Mouse (Mus musculus) cerebellum, postnatal 36 days (tissue): ENCODE measurements at regions not wholly inside any gene's neighbourhood (a gene's known extent, or its start where the extent isn't known, plus 50 kb on each side); places are given as distances from the start of the nearest gene placed in this dataset.

Experiments
- DNase-seq, 2 experiments: peaks; one replicate each; pipeline ENCODE4 v3.0.0; 2021 to 2022; ENCODE audit warnings: mixed read lengths in 2 of 2

- no peak for DNase-seq
Measured at GRCm38 (mm10) chr19:21146860-21147390, 125.2 kb upstream of the Zfand5 start.

- DNase-seq: no peak
Measured at GRCm38 (mm10) chr19:21144659-21145283, 127.3 kb upstream of the Zfand5 start.

DNA sequence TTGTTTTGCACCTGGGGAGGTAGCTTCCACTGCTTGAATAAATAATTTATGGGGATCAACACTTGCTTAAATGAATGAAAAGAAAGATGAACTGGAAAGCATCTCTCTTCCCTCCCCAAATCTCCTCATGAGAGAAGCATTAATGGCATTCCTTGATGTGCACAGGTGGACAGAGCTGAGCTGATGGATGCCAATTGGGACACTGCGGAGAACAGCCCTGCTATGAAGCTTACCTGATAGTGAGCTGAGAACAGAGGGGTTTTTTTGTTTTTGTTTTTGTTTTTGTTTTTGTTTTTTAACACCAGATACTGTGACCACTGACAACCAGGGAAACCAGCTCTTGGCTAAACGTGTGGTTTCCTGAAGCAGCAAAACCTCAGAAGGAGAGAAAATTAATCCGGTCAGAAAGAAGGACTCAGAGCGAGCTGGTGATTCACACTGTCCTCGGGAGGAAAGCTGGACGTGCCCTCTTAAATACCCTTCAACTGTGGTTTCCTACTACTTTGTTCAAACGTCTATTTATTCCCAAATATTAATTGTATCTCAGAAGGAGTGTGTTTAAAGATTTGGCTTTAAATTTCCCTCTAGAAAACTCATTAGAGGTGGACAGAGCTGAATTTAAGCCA, 128.0 kb upstream of the Zfand5 start:
- peak; percentile 26 to 34 for DNase-seq

DNA sequence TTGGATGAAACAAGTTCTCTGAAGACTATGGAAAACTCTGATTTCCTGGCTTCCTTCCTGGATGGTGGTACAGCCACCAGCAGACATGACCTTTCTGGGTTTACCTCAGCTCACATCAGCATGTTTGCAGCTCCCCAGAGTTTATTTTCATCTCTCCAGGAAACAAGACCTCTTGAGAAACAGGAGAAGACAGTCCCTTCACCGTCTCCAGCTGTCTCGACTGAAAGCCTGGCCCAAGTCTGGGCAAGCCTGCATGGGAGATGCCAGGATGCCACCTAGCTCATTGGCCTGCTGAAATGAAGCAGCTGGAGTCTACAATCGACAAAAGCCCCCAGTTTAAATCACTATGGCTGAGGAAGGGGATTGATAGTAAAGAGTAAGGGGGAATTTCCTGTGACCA, 131.6 kb upstream of the Zfand5 start:
- no peak for DNase-seq

DNA sequence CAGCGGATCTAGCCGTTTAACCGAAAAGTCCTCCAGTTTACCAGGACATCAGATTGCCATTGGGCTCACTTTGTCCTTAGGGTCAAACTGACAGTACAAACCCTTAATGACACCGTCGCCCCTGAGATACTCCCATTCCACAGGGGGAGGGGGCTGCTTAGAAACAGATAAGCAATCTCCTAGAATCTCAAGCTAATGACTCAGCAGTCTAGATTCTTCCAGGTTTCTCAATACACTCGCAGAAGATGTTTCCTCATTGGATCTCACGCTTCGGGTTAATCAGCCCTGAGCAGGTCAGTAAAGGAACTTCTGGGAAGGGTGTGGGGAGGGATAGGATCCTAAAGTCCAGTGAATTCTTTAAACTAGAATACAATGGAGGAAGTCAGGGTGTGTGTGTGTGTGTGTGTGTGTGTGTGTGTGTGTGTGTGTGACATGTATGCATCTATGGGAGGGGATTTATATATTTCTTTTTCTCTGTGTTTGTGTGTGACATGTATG, 133.0 kb upstream of the Zfand5 start:
- DNase-seq: no peak

DNA sequence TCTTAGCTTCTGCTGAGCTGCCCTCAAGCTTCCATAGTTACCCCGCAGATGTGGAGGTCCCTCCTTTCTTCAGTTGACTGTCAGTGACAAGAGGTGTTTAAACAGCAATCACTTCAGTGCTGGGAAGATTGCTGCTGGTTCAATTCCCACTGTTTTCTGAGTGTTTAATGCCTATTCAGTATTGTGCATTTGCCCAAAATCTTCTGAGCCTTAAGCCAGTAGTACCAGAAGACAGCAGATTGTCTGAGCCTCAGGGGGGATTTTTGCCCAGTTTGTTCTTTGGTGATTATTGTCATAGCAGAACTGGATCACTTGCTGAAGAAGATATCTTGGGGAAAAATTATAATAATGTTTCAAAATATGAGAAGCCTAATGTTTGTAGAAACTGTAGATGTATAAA, 135.3 kb upstream of the Zfand5 start:
- DNase-seq: peak; percentile 45 to 62

DNA sequence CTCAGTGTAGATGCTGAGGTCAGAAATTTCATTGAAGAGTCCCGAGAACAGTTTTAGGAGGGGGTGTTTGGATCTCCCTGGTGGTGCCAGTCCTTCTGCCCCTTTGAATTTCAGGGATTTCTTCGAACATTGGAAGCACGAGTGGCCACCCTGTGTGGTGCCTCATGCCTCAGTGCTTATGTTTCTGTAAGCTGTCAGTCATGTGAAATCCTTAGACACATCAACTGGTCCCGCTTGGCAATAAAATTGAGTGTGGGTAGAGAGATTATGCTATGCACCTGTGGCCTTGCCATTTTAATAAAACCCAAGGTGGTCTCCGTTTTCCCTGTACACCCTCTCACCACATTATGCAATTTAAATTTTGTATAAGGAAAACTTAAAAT, 136.1 kb upstream of the Zfand5 start:
- no peak for DNase-seq

GRCm38 (mm10) chr19:21135297-21135997, 136.6 kb upstream of the Zfand5 start:
- peak; percentile 77 to 83 for DNase-seq

GRCm38 (mm10) chr19:21129653-21130052, 142.4 kb upstream of the Zfand5 start:
- DNase-seq: no peak

- no peak for DNase-seq
Measured at GRCm38 (mm10) chr19:21127079-21127745, 144.9 kb upstream of the Zfand5 start.

DNA sequence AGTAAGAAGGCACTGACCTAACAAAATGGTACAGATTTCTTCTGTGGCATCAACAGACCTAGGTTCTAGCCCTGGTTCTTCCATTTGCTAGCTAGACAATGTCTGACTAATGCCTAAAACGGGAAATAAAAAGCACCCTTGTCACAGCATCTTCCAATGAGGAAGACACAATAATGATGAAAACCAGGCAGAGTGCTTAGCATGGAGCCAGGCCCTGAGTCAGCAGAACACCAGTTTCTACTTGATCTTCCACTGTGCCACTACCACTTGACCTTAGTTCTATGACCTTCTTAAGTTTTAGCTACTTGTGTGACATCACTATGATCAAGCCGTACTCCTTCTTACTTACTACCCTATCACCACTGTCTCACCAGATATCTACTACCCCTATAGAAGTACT, 145.4 kb upstream of the Zfand5 start:
- no peak for DNase-seq

GRCm38 (mm10) chr19:21119477-21119876, 152.6 kb upstream of the Zfand5 start:
- no peak for DNase-seq

GRCm38 (mm10) chr19:21118782-21119181, 153.3 kb upstream of the Zfand5 start:
- no peak for DNase-seq

DNA sequence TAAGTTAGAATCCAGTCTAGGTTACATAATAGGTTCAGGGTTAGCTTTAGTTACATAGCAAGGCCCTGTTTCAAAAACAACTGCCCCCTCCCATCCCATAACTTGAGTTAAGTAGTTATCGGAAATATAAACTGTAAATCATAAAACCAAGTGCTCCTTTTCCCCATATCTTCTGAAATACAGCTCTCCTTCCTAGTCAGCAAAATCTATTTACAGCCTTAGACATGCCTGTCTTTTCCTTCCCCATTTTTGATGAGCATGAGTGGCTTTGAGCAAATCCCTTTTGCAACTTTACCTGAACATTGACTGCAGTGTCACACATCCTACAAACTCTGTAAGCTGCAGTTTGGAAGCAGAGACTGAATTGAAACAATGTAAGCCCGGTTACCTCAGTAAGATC, 156.4 kb upstream of the Zfand5 start:
- DNase-seq: no peak

GRCm38 (mm10) chr19:21111836-21112235, 157.8 kb upstream of the Tmc1 start:
- DNase-seq: no peak

DNA sequence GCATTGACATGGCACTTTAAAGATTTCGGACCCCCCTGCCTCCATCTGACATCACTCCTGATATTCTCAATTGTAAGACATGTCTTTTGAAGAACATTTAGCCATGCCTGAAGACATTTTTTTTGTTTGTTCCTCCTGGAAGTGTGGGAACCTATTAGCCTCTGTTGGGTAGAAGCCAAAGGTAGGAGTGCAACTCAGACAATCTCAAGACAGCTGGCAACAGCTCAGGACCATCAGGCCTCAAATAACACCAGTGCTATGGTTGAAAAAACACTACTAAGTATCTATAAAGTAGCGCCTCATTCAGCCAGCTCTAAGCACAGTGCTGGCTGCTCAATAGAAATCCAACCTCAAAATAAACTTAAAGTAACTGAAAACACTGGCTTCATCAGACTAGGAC, 154.3 kb upstream of the Tmc1 start:
- no peak for DNase-seq

DNA sequence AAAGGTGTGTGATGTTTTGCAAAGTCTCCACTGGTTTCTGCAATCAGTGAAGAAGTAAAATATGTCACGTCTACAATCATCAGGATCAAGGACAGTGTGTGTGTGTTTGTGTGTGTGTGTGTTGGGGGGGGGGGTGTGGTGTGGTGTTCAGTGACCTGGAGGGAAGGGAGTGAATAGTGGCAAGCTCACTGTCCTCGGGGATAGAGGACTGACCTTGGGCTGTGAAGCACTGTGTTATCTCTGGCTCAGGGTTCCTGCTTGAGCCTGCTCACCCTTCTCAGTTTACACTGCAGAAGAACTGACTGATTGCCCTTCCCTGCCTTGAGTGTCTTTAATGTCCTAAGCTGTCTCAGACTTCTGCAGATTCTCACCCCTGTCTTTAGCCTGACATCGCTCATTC, 153.7 kb upstream of the Tmc1 start:
- no peak for DNase-seq

DNA sequence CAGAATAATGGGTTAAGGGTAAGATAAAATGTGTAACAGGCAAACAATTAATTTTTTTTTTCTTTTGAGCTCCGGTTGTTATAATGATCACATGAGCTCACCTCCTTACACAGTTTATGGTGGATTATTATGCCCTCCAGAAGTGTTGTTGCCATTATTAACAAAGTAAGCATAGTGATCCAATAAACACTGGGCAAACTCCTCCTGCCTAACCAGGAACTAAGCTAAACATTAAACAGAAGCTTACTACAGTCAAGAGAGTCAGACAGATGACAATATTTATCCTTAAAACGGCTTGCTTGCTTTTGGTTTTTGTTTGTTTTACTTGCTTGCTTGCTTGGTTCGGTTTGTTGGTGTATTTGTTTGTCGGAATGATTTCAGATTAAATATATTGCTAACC, 153.3 kb upstream of the Tmc1 start:
- no peak for DNase-seq

DNA sequence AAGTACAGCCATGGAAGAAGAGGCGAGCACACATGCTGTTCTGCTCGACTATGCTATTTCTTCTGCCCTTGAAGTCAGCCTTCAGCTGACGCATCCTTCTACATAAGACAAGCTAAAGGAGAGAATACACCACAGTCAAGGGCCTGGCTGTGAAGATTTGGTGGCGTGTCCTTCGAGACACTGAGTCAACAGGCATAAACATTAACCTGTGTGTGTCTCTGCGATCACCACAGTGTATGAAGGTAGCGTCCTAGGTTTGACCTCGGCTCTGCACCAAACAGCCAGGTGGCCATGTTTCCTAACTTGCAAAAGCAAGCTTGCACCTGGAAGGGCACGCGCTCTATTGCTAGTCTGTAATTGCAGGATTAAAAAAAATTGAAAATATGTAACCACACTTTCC, 152.8 kb upstream of the Tmc1 start:
- DNase-seq: no peak

DNA sequence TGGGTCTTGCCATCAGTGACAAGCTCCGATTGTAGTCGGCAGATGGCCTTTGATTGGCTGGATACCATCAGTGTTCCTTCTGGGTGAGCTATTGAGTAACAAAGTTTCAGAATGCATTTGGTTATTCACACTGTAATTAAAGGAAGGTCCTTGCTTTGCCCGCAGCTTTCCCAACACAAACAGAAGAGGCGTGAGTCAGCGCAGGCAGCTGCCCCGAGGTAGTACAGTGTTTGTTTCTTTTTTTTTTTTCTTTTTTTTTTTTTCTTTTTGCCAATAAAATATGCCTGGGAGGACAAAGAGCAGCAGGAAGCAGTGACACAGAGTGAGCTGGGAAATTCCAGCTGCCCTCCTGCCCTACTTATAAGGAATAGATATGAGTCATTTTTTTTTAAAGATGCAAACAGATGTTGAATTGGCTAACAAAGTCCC, 152.3 kb upstream of the Tmc1 start:
- no peak for DNase-seq

DNA sequence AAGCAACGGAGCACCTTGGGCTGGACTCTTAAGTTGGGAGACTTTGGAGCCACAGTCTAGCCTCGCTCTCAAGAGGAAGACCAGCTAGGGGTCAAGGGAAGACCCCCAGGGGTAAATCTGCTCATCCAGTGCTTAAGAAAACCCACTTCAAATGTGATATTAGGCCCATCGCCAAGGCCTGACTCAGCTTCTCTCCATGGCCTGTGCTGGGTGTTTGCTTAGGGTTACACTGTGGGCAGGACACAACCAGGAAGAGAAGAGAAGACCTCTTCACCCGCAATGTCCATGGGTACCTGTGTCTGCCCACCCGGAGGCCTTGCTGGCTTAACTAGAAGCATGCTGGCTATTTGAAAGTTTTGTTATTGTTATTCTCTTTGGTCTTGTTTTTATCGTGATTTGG, 151.0 kb upstream of the Tmc1 start:
- no peak for DNase-seq

DNA sequence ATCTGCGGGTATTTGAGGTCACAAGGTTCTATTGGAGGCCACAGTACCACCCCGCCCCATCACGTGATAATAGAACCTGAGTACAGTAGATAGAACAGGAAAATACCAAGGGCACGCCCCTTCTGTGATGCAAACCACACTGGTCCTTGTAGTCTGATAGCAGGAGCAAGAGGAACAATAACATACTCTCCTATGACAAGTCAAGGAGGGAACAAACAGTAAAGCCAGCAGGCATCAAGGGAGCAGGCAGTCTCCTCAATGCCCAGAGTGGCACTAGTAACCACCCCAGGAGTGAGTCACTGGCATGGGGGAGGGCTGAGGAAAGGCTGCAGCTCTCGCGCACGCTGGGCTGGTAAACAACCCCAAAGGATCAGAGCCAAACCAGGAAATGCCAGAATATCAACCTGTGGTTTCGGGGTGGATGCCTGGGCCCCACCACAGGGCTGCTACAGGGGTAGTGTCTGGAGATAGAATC, 150.5 kb upstream of the Tmc1 start:
- peak in 1 of 2 experiments; percentile 10 for DNase-seq
